Mouse (Mus musculus) lung, embryonic 14.5 days (tissue): ENCODE data around the gene Mpst. TPM values are rescaled to one million over a fixed set of nuclear protein-coding genes. Genes with fewer than 3 reads are reported as not detected.
A peak's percentile ranks its signal among the peaks of the same experiment; 100 is the strongest.

Experiments used
- ATAC-seq: fragments of 200-750 bp; cut with Nextera tagmentation; 2 replicates; pipeline ENCODE4 v1.8.0; 2017; ENCODE audit warnings: mild to moderate bottlenecking, moderate TSS enrichment, moderate library complexity; ENCODE audit not compliant: insufficient read depth
- DNase-seq: peaks from one replicate; pipeline ENCODE4 v3.0.0-alpha.2; 2015
- H3K27ac ChIP-seq: fragments of 300-500 bp; sonication (generic); 2 replicates; pipeline ENCODE4 v1.5.1; 2014; ENCODE audit warnings: low read depth, mild to moderate bottlenecking, moderate library complexity
- H3K27me3 ChIP-seq: fragments of 300-500 bp; sonication (generic); 2 replicates; pipeline ENCODE4 v1.6.1; 2014; ENCODE audit warnings: low read length, control low read depth; ENCODE audit not compliant: insufficient read depth
- H3K36me3 ChIP-seq: fragments of 300-500 bp; sonication (generic); 2 replicates; pipeline ENCODE4 v1.6.1; 2014; ENCODE audit warnings: control low read depth; ENCODE audit not compliant: insufficient read depth
- H3K4me1 ChIP-seq: fragments of 300-500 bp; sonication (generic); 2 replicates; pipeline ENCODE4 v1.6.1; 2014; ENCODE audit warnings: antibody characterized with exemption, control low read depth; ENCODE audit not compliant: insufficient read depth
- H3K4me2 ChIP-seq: fragments of 300-500 bp; sonication (generic); 2 replicates; pipeline ENCODE4 v1.6.1; 2014; ENCODE audit warnings: mild to moderate bottlenecking
- H3K4me3 ChIP-seq: fragments of 300-500 bp; sonication (generic); 2 replicates; pipeline ENCODE4 v1.5.1; 2014; ENCODE audit warnings: low read depth, low read length
- H3K9ac ChIP-seq: fragments of 300-500 bp; sonication (generic); 2 replicates; pipeline ENCODE4 v1.6.1; 2014
- H3K9me3 ChIP-seq: fragments of 300-500 bp; sonication (generic); 2 replicates; pipeline ENCODE4 v1.6.1; 2016; ENCODE audit warnings: low read depth, low read length, control low read depth
- CTCF ChIP-seq: IDR thresholded peaks from 2 replicates; pipeline ENCODE4 v1.5.1; 2016; ENCODE audit warnings: antibody characterized with exemption, low read depth
- WGBS: fragments of 180-500 bp; shearing (Covaris S2); extraction: QIAGEN DNeasy Blood & Tissue Kit; methylation state at CpG from one replicate; pipeline ENCODE4 v1.1.7; 2014; 5-methylcytosine and 5-hydroxymethylcytosine counted together
- polyA plus RNA-seq: library from polyadenylated mRNA; unstranded; fragments of >200 nt; fragmentation: Nextera tagmentation; extraction: Ambion mirVana; gene quantifications from 2 replicates; pipeline ENCODE4 v1.2.1, GENCODE M21; 2014

Mpst gene
- polyA plus RNA-seq, 1 experiment from 2014 or later = 3.3 TPM

- no peak for TF ChIP-seq CTCF
- WGBS = 54% methylated on average over 4 of the region's 4 CpGs
- H3K9me3 ChIP-seq = no peaks in the 10 kb centered on the region
Observed at GRCm38 (mm10) chr15:78455168-78455567, 49.0 kb downstream of the Mpst start.

GRCm38 (mm10) chr15:78456051-78456450 lies 49.8 kb downstream of the Mpst start:
- Histone ChIP-seq H3K4me1 (no peaks in the 10 kb centered on the region), H3K4me3 (no peak overlapping the region), H3K9ac (no peak overlapping the region), H3K36me3 (no peaks in the 10 kb centered on the region), H3K9me3 (no peaks in the 10 kb centered on the region), H3K27ac (no peak overlapping the region), H3K27me3 (no peaks in the 10 kb centered on the region), H3K4me2 (no peak overlapping the region)
- no peak for DNase-seq
- no peak for TF ChIP-seq CTCF
- WGBS = 35% methylated on average over 7 of the region's 7 CpGs
- ATAC-seq = no peak

More at GRCm38 (mm10) chr15:78455168-78455567, 49.0 kb downstream of the Mpst start:
- Histone ChIP-seq H3K4me3 (no peak overlapping the region), H3K27me3 (no peaks in the 10 kb centered on the region), H3K4me1 (no peaks in the 10 kb centered on the region), H3K27ac (no peak overlapping the region), H3K36me3 (no peaks in the 10 kb centered on the region), H3K4me2 (no peak overlapping the region), H3K9ac (no peak overlapping the region)
- ATAC-seq (no peak), DNase-seq (no peak)

GRCm38 (mm10) chr15:78457193-78457592 lies 51.0 kb downstream of the Mpst start:
- Histone ChIP-seq H3K9ac (no peak overlapping the region), H3K27me3 (no peaks in the 10 kb centered on the region), H3K36me3 (no peaks in the 10 kb centered on the region), H3K4me2 (no peak overlapping the region), H3K4me3 (no peak overlapping the region), H3K9me3 (no peaks in the 10 kb centered on the region), H3K4me1 (no peaks in the 10 kb centered on the region), H3K27ac (no peak overlapping the region)
- DNase-seq = no peak
- ATAC-seq = no peak
- WGBS = 66% methylated on average over 10 of the region's 10 CpGs
- TF ChIP-seq CTCF = no peak

GRCm38 (mm10) chr15:78462981-78463380 lies 56.8 kb downstream of the Mpst start:
- Histone ChIP-seq H3K4me1 (no peaks in the 10 kb centered on the region), H3K4me2 (no peak overlapping the region), H3K27me3 (no peaks in the 10 kb centered on the region), H3K9me3 (no peaks in the 10 kb centered on the region), H3K36me3 (no peaks in the 10 kb centered on the region), H3K4me3 (no peak overlapping the region), H3K27ac (no peak overlapping the region), H3K9ac (no peak overlapping the region)
- DNase-seq = no peak
- 0 out of 2 replicates have a peak, but pooled peaks have one; percentile 7 for TF ChIP-seq CTCF
- 37% methylated on average over 2 of the region's 2 CpGs for WGBS
- no peak for ATAC-seq

Other genes with a start within 250 kb of the Mpst start
- 95.0 and 99.3 TPM in 2 replicates for gene Ift27, start 232.3 kb upstream of the Mpst start, polyA plus RNA-seq
- 0.20 TPM in 1 of 2 replicates, not detected in the other for gene Pvalb, start 200.0 kb upstream of the Mpst start, polyA plus RNA-seq
- 3.1 and 7.2 TPM in 2 replicates for gene Ncf4, start 161.6 kb upstream of the Mpst start, polyA plus RNA-seq
- 0.20 and 0.45 TPM in 2 replicates for gene Csf2rb2, start 100.7 kb upstream of the Mpst start, polyA plus RNA-seq
- gene Csf2rb, start 80.7 kb upstream of the Mpst start, polyA plus RNA-seq = 2.2 and 2.6 TPM in 2 replicates
- gene Tex33, start 10.5 kb upstream of the Mpst start, polyA plus RNA-seq = not detected in 2 replicates
- gene Tst, start 509 bp upstream of the Mpst start, polyA plus RNA-seq = 51.9 and 53.5 TPM in 2 replicates
- 51.8 and 53.9 TPM in 2 replicates for gene Kctd17, start 22.1 kb downstream of the Mpst start, polyA plus RNA-seq
- 0.18 and 0.37 TPM in 2 replicates for gene Tmprss6, start 62.2 kb downstream of the Mpst start, polyA plus RNA-seq
- gene Il2rb, start 88.9 kb downstream of the Mpst start, polyA plus RNA-seq = 0.12 TPM in 1 of 2 replicates, not detected in the other
- 39.8 and 40.7 TPM in 2 replicates for gene C1qtnf6, start 125.0 kb downstream of the Mpst start, polyA plus RNA-seq
- 0.08 TPM in 1 of 2 replicates, not detected in the other for gene Sstr3, start 138.3 kb downstream of the Mpst start, polyA plus RNA-seq
- gene Rac2, start 166.4 kb downstream of the Mpst start, polyA plus RNA-seq = 12.2 and 16.2 TPM in 2 replicates
- 4.2 and 4.9 TPM in 2 replicates for gene Cyth4, start 190.6 kb downstream of the Mpst start, polyA plus RNA-seq